Mouse (Mus musculus): ENCODE data around the gene Adipoq. TPM values are rescaled to one million over a fixed set of nuclear protein-coding genes. Genes with fewer than 3 reads are reported as not detected.
"Not testable (repeated sequence)": the region's sequence is repeated elsewhere in the genome, so short reads cannot be mapped to it uniquely, and the experiment has no call there.

The Adipoq gene
- total RNA-seq (2012; rRNA removed) (not detected in 2 replicates), polyA plus RNA-seq (2012; ENCODE audit: insufficient read depth in 1 of 2, insufficient read length in 2 of 2, low read depth in 1 of 2, low replicate concordance in 2 of 2, missing spikeins in 1 of 2) (not detected)

DNA sequence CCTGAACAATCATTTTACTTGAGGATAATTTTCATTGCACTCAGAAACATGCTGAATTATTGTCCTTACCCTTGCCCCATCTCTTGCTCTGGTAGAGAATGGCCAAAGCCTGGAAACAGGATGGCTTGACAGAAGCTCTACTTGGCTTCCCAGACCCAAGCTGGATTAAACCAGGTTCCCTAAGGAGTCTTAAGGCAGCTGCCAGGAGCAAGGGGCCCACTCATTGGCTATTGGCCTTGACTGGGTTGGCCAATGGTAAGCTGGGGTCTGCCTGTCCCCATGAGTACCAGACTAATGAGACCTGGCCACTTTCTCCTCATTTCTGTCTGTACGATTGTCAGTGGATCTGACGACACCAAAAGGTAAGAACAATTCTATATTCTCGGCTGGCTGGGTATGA lies at the start of gene Adipoq:
TSS of gene Adipoq (plus strand) at position 257 of the 400 bp plus-strand sequence.
- H3K4me1 ChIP-seq (ENCODE audit: control insufficient read depth in 1 of 2, insufficient read depth in 2 of 2, low read length in 2 of 2), result no peaks in the 10 kb centered on the region
- no peak for TF ChIP-seq MAFK (IDR thresholded peaks at IDR 0.05; ENCODE audit: borderline replicate concordance, low read depth, low read length)
- no peak for TF ChIP-seq SMC3 (IDR thresholded peaks at IDR 0.05; ENCODE audit: low read depth, low read length)
- no peak for TF ChIP-seq ELF1 (IDR thresholded peaks at IDR 0.05; ENCODE audit: low read depth, low read length)
- TF ChIP-seq POLR2AphosphoS5 (IDR thresholded peaks at IDR 0.05; ENCODE audit: borderline replicate concordance, low read depth, low read length), result no peak
- TF ChIP-seq USF2 (IDR thresholded peaks at IDR 0.05; ENCODE audit: borderline replicate concordance in 1 of 2, insufficient read depth in 1 of 2, low read depth in 1 of 2, low read length in 2 of 2), result no peak
- no peak for TF ChIP-seq TAL1 (IDR thresholded peaks at IDR 0.05; ENCODE audit: low read length)
- TF ChIP-seq ZMIZ1 (IDR thresholded peaks at IDR 0.05; ENCODE audit: low read depth, low read length), result no peak
- no peak for TF ChIP-seq MXI1 (IDR thresholded peaks at IDR 0.05; ENCODE audit: low read depth, low read length)
- no peak for TF ChIP-seq HCFC1 (IDR thresholded peaks at IDR 0.05; ENCODE audit: low read depth, low read length)
- no peak for TF ChIP-seq TBP (IDR thresholded peaks at IDR 0.05; ENCODE audit: low read depth, low read length)
- TF ChIP-seq USF1 (IDR thresholded peaks at IDR 0.05; ENCODE audit: low read depth, low read length), result no peak
- no peak for TF ChIP-seq RAD21 (IDR thresholded peaks at IDR 0.05; ENCODE audit: low read depth, low read length)
- no peak for TF ChIP-seq MYB (IDR thresholded peaks at IDR 0.05; ENCODE audit: low read depth, low read length)
- TF ChIP-seq GABPA (IDR thresholded peaks at IDR 0.05; ENCODE audit: low read depth, low read length), result no peak

DNA sequence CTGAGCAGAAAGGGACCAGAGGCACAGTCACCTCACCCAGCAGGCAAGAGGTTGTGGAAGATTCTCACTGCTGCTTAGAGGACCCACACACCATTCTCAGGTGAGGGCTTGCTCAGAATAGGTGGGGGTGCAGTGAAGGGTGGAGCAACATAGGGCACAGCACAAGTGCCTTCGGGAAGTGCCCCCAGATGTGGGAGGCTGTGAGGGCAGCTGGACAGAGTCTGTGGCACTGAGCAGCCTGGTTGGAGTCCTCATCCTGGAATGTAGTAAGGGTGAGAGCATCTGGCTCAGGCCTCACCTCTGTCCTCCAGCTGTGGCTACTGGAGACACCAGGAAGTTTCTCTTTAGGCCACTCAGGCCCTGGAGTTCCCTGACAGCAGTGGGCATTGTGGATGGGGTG lies 49.5 kb upstream of the Adipoq start:
- not testable (repeated sequence) for H3K4me1 ChIP-seq (ENCODE audit: control insufficient read depth in 1 of 2, insufficient read depth in 2 of 2, low read length in 2 of 2); DNase-seq (ENCODE audit: low read depth, low spot score); H3K27me3 ChIP-seq (ENCODE audit: control insufficient read depth in 1 of 2, insufficient read depth in 2 of 2, low read length in 2 of 2)

More for the DNA sequence above, at the start of gene Adipoq:
- Histone ChIP-seq H3K9me3 (replicated peaks; ENCODE audit: insufficient read depth, low read length) (no peaks in the 10 kb centered on the region), H3K36me3 (ENCODE audit: control insufficient read depth in 1 of 2, insufficient read depth in 2 of 2, low read length in 2 of 2) (no peaks in the 10 kb centered on the region), H3K9ac (ENCODE audit: control insufficient read depth, low read depth, low read length, poor library complexity, severe bottlenecking) (no peak within 1 kb of the TSS), H3K79me2 (ENCODE audit: control insufficient read depth, insufficient read depth, low read length, poor library complexity) (no peaks in the 10 kb centered on the region), H3K27ac (ENCODE audit: control insufficient read depth, low read depth, low read length) (no peak within 1 kb of the TSS), H3K4me3 (ENCODE audit: control insufficient read depth in 1 of 2, insufficient read depth in 1 of 2, low read depth in 2 of 2, low read length in 2 of 2) (no peak within 1 kb of the TSS), H3K27me3 (ENCODE audit: control insufficient read depth in 1 of 2, insufficient read depth in 2 of 2, low read length in 2 of 2) (peaks cover 0 to 2% of the 10 kb centered on the region in 2 experiments; a peak in 2 of 4 replicates)
- DNase-seq (ENCODE audit: low read depth, low spot score), result no peak

DNA sequence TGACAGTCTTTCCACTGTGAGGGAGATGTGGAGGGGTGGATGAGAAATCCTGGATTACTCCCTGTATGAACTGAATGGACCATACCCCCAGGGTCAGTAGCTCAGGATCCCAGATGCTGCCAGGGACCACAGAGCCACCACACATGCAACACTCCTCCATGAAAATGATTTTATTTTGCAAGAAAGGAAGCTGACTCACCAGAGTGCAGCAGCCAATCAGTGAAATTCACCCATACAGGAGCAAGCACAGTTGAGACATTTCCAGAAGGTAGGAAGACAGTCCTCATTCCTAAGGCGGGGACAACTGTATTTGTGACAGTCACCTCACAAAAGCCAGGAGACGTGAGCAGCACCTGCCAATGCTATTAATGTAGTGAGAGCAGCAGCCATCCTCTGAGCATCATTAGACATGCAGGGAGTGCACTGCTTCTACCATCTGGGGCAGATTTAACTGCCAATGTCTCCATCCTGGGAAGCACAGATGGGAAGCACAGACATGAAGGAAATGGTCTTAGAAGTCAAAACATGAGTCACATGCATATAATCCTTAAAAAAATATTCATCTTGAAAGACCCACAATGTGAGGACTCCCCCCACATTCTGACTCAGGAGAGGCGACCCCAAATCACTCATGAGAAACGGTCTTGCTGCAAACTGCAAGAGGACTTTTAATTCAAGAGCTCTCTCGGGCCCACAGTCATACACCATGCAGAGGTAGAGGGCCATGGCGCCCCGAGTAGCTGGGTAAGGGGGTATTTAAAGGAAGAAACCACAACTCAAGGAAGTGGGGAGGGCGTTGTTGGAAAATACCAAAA lies 48.8 kb upstream of the Adipoq start:
- not testable (repeated sequence) for H3K4me3 ChIP-seq (ENCODE audit: control insufficient read depth in 1 of 2, insufficient read depth in 1 of 2, low read depth in 2 of 2, low read length in 2 of 2); H3K9me3 ChIP-seq (replicated peaks; ENCODE audit: insufficient read depth, low read length); H3K27me3 ChIP-seq (ENCODE audit: control insufficient read depth in 1 of 2, insufficient read depth in 2 of 2, low read length in 2 of 2); DNase-seq (ENCODE audit: low read depth, low spot score); H3K9ac ChIP-seq (ENCODE audit: control insufficient read depth, low read depth, low read length, poor library complexity, severe bottlenecking); H3K36me3 ChIP-seq (ENCODE audit: control insufficient read depth in 1 of 2, insufficient read depth in 2 of 2, low read length in 2 of 2); H3K4me1 ChIP-seq (ENCODE audit: control insufficient read depth in 1 of 2, insufficient read depth in 2 of 2, low read length in 2 of 2); H3K79me2 ChIP-seq (ENCODE audit: control insufficient read depth, insufficient read depth, low read length, poor library complexity); H3K27ac ChIP-seq (ENCODE audit: control insufficient read depth, low read depth, low read length)

More for the DNA sequence above, 49.5 kb upstream of the Adipoq start:
- not testable (repeated sequence) for H3K79me2 ChIP-seq (ENCODE audit: control insufficient read depth, insufficient read depth, low read length, poor library complexity); H3K9ac ChIP-seq (ENCODE audit: control insufficient read depth, low read depth, low read length, poor library complexity, severe bottlenecking); H3K4me3 ChIP-seq (ENCODE audit: control insufficient read depth in 1 of 2, insufficient read depth in 1 of 2, low read depth in 2 of 2, low read length in 2 of 2); H3K9me3 ChIP-seq (replicated peaks; ENCODE audit: insufficient read depth, low read length); H3K27ac ChIP-seq (ENCODE audit: control insufficient read depth, low read depth, low read length); H3K36me3 ChIP-seq (ENCODE audit: control insufficient read depth in 1 of 2, insufficient read depth in 2 of 2, low read length in 2 of 2)

DNA sequence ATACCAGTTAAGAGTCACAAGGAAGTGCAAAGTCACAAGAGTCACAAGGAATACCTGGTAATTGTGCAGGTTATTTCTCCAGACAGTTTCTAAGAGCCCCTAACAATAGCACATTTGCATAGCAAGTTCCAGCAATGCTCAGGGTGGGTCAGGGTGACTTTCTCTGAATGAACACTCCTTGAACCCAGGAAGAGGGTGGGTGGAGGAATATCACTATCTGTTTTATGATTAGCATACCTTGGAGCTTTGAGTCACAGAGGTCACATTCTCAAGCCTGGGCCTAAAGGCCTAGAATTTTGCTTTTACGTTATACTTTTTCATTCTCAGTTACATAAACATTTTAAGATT lies 48.3 kb upstream of the Adipoq start:
- not testable (repeated sequence) for H3K9ac ChIP-seq (ENCODE audit: control insufficient read depth, low read depth, low read length, poor library complexity, severe bottlenecking); H3K27me3 ChIP-seq (ENCODE audit: control insufficient read depth in 1 of 2, insufficient read depth in 2 of 2, low read length in 2 of 2); DNase-seq (ENCODE audit: low read depth, low spot score); H3K4me3 ChIP-seq (ENCODE audit: control insufficient read depth in 1 of 2, insufficient read depth in 1 of 2, low read depth in 2 of 2, low read length in 2 of 2); H3K27ac ChIP-seq (ENCODE audit: control insufficient read depth, low read depth, low read length); H3K4me1 ChIP-seq (ENCODE audit: control insufficient read depth in 1 of 2, insufficient read depth in 2 of 2, low read length in 2 of 2); H3K36me3 ChIP-seq (ENCODE audit: control insufficient read depth in 1 of 2, insufficient read depth in 2 of 2, low read length in 2 of 2); H3K9me3 ChIP-seq (replicated peaks; ENCODE audit: insufficient read depth, low read length); H3K79me2 ChIP-seq (ENCODE audit: control insufficient read depth, insufficient read depth, low read length, poor library complexity)

Measured in MEL (cell line).